Mouse (Mus musculus) embryonic facial prominence, embryonic 10.5 days (tissue): ENCODE measurements at regions not wholly inside any gene's neighbourhood (a gene's known extent, or its start where the extent isn't known, plus 50 kb on each side); places are given as distances from the start of the nearest gene placed in this dataset.

ENCODE experiments used
- DNase-seq: peaks from one replicate; pipeline ENCODE4 v3.0.0-alpha.2; 2017; ENCODE audit warnings: low spot score
- H3K27ac ChIP-seq: fragments of 300-500 bp; sonication (generic); replicated peaks from 2 replicates; pipeline ENCODE4 v1.5.1; 2016; ENCODE audit warnings: mild to moderate bottlenecking
- H3K27me3 ChIP-seq: fragments of 300-500 bp; sonication (generic); replicated peaks from 2 replicates; pipeline ENCODE4 v1.6.1; 2016; ENCODE audit warnings: low read depth, mild to moderate bottlenecking; ENCODE audit not compliant: poor library complexity, severe bottlenecking
- H3K36me3 ChIP-seq: fragments of 300-500 bp; sonication (generic); replicated peaks from 2 replicates; pipeline ENCODE4 v1.6.1; 2016; ENCODE audit warnings: mild to moderate bottlenecking, moderate library complexity
- H3K4me1 ChIP-seq: fragments of 300-500 bp; sonication (generic); 2 replicates; pipeline ENCODE4 v1.6.1; 2016
- H3K4me3 ChIP-seq: fragments of 300-500 bp; sonication (generic); 2 replicates; pipeline ENCODE4 v1.5.1; 2016; ENCODE audit warnings: mild to moderate bottlenecking, moderate library complexity
- H3K9me3 ChIP-seq: fragments of 300-500 bp; sonication (generic); 2 replicates; pipeline ENCODE4 v1.6.1; 2016; ENCODE audit warnings: mild to moderate bottlenecking
- WGBS: fragments of 180-500 bp; shearing (Covaris S2); methylation state at CpG from one replicate; pipeline ENCODE4 v1.1.7; 2016; 5-methylcytosine and 5-hydroxymethylcytosine counted together

DNA sequence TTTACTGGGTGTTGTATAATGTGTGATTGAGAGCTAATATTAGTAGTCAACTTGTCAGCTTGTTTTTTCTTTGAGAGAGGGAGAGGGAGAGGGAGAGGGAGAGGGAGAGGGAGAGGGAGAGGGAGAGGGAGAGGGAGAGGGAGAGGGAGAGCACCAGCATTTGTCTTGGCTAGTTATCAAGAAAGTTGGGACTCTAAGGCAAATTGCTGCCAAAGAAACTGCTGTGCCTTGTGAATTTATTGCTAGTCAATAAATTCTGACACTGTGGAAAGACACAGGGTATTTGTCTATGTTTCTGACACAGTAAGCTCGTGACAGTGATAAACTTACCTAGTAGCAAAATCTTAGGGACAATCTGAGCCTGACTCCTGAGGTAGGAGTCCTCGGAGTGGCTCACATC, 61.2 kb upstream of the Gm10260 start:
- Histone ChIP-seq H3K4me3 (no peak overlapping the region), H3K4me1 (peaks cover 29% of the 10 kb centered on the region)

DNA sequence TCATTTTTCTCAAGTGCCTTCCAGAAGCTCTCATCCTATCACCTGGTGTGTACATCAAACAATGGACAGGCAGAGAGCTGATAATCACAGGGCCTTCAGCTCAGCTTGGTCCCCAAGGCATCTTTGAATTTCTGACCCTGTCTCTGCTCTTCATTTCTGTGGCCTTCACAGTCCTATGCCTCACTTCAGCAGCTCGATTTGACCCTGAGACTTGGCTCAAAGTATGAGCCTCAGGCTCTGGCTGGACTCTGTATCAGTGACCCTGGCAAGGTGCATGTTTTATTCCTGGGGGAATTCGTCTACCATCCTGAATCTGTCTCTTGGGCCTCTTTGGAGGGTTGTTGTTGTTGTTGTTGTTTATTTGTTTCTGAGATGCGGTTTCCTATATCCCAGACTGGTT, 60.6 kb upstream of the Gm10260 start:
- WGBS: 81% methylated on average over 3 of the region's 3 CpGs
- Histone ChIP-seq H3K4me3 (no peak overlapping the region), H3K27ac (no peak overlapping the region), H3K36me3 (no peaks in the 10 kb centered on the region), H3K27me3 (0 out of 2 replicates have a peak, but pooled peaks cover 11% of the 10 kb centered on the region), H3K4me1 (peaks cover 24% of the 10 kb centered on the region), H3K9me3 (no peaks in the 10 kb centered on the region)
- no peak for DNase-seq

More for the DNA sequence above, 61.2 kb upstream of the Gm10260 start:
- Histone ChIP-seq H3K9me3 (no peaks in the 10 kb centered on the region), H3K27ac (no peak overlapping the region), H3K36me3 (no peaks in the 10 kb centered on the region), H3K27me3 (0 out of 2 replicates have a peak, but pooled peaks cover 11% of the 10 kb centered on the region)
- DNase-seq: no peak
- WGBS: 78% methylated on average over 2 of the region's 2 CpGs

DNA sequence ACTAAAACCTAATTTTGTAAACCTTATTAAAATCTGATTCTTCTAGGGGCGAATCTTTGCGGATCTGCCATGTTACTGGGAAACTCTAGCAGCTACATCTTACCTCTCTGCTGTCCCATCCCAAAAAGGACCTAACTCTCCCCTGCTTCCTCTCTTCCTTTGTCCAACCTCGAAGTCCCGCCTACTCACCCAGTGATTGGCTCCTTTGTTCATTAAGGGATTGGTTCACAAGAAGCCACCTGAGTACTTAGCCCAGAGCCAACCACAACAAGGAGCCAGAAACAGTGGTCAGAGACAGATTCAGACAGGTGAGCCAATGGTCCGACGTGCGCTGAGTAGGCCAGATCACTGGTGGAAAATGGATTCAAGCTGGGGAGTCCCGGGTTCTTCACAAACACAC, 60.0 kb upstream of the Gm10260 start:
- Histone ChIP-seq H3K27ac (no peak overlapping the region), H3K27me3 (0 out of 2 replicates have a peak, but pooled peaks cover 11% of the 10 kb centered on the region), H3K4me3 (no peak overlapping the region), H3K4me1 (peaks cover 18% of the 10 kb centered on the region), H3K9me3 (no peaks in the 10 kb centered on the region), H3K36me3 (no peaks in the 10 kb centered on the region)
- no peak for DNase-seq
- WGBS: 89% methylated on average over 8 of the region's 8 CpGs

DNA sequence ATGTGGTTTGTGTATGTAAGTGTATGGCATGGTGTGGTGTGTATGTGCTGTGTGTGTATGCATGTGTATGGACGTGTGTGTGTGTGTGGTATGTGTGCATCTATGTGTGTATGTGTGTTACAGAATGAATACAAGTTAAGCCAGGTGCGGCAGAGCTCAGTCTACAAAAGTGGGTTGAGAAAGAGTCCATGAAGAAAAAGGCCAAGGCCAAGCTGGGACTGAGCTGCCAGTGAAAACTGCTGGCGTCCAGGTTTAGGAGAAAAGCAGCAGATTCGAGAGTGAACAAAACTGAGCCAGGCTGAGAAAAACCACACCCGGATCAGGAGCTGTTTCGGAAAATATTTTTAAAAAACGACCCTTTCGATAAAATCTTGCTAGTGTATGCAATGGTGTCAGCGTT, 58.6 kb upstream of the Gm10260 start:
- Histone ChIP-seq H3K4me3 (no peak overlapping the region), H3K27me3 (0 out of 2 replicates have a peak, but pooled peaks cover 6% of the 10 kb centered on the region), H3K27ac (no peak overlapping the region), H3K36me3 (no peaks in the 10 kb centered on the region), H3K9me3 (no peaks in the 10 kb centered on the region), H3K4me1 (peaks cover 4% of the 10 kb centered on the region)
- WGBS: 92% methylated on average over 9 of the region's 9 CpGs
- DNase-seq: no peak

DNA sequence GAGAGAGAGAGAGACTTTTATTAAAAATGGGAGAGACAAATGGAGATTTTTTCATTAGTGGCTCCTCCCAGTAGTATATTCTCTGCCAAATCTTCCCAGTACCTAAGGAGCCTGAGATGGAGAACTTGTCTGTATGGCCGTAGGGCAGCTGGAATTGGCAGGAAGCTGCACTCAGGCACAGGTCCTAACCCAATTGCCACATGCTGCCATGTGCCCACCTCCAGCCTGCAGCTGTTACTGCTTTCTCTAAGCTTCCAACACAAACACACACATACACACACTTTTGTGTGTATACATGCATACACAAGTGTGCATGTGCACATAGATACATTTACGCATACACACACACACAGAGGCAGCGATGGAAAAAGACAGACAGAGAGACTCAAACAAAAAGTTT, 56.5 kb upstream of the Gm10260 start:
- Histone ChIP-seq H3K4me3 (no peak overlapping the region), H3K27ac (no peak overlapping the region), H3K36me3 (no peaks in the 10 kb centered on the region), H3K4me1 (no peaks in the 10 kb centered on the region), H3K9me3 (no peaks in the 10 kb centered on the region), H3K27me3 (0 out of 2 replicates have a peak, but pooled peaks cover 2% of the 10 kb centered on the region)
- 85% methylated on average over 3 of the region's 3 CpGs for whole genome bisulfite sequencing
- no peak for DNase-seq
